Mouse (Mus musculus) kidney, adult 9 months (tissue): ENCODE results near the gene Srsf2.
A peak's percentile ranks its signal among the peaks of the same experiment; 100 is the strongest.
"Not testable (repeated sequence)": the region's sequence is repeated elsewhere in the genome, so short reads cannot be mapped to it uniquely, and the experiment has no call there.

ENCODE experiments used
- DNase-seq: peaks from one replicate; pipeline ENCODE4 v3.0.0; 2022

Srsf2 gene

DNA sequence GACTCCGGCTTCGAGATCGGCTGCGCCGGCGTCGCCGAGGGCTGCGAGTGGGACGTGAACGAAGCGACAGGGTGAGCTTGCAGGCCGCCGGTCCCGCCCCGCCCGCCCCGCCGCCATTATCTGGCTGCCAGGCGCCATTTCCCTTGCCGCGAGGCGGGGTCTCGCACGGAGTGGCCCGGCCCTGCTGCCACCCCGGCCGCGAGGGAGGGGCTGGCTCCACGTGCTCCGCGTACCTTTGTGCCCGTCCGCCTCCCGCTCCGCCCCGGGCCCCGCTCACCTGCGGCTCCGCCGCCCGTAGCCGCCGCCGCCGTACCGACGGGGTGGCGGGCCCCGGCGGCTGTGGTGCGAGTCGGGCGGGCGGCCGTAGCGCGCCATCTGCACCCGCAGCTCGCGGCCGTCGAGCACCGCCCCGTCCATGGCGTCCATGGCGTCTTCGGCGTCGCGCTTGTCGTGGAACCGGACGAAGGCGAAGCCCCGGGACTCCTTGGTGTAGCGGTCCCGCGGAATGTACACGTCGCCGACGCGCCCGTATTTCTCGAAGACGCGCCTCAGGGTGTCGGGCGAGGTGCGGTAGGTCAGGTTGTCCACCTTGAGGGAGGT is 503 bp downstream of the Srsf2 start, which contains the start of gene Mfsd11:
TSS of gene Mfsd11 (plus strand) at position 150 of the 600 bp plus-strand sequence.
- peak; percentile 80 for DNase-seq

DNA sequence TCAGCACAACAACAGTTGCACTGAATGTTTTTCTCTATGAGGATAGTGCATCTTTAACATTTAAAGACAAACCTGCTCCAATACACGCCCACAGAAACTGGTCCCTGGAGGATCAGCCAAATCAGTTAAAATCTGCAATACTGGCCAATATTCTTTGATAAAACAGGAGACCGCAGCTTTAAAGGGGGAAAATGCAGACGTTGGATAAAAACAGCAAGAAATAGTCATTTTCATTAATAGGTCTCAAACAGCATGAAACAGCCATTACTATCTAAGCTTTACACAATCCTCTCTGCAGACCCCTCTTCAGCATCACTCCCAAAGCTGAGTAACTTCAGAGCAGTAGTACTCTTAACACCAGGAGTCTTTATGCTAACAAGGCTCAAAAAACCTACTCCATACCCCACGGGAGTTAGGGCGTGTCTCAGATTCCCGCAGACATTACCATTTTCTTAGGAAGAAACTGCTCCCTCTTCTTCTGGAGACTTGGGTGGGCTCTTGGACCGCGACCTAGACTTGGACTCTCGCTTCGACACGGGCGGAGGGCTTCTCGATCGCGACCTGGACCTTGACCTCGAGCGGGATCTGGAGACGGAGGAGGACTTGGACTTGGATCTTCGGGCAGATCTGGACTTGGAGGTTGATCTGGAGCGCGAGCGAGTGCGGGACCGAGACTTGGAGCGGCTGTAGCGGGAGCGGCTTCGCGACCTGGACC is 1.2 kb downstream of the Srsf2 start:
- DNase-seq, result peak; percentile 79

DNA sequence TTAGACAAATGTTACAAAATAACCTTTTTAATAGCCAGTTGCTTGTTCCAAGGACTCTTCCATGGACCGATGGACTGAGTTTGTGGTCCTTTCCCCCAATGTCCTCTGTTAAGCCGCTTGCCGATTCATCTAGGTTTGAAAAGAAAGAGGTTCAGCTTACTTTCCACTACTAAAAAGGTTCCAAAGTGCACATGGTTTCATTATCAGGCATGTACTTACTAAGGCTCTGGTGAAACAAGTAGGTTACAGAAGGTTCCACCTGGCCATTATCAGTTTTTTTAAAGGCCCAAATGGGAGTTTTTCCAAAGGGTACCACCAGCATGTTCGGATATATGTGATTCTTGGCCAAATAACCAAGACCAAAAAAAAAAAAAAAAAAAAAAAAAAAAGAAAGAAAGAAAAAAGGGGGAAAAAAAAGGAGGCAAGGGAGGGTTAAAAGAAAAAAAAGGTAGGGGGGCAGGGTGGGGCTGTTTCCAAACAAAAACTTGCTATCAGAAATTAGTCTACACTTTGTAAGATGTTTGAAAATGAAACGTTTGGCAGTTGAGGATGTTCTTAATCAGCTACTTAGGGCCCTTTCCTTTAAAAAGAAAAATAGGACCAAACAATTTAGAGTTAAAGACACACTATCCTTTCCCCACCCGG is 1.9 kb downstream of the Srsf2 start:
- DNase-seq, result no peak

DNA sequence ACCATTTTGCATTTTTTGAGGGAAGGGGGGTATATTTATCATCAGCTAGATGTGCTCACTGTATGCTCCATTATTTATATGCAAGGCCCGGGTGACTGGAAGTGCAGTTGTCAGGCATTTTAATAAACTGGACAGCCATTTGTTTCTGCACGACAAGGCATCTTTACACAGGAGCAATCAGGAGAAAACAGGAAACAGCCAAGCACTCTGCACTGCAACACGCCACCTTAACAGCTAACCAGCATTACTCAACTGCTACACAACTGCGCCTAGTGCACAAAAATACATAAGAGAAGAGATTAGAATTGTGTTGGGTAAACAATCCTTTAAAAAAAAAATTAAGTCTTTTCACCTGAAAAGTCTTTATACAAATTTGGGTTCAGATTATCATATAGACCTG is 2.8 kb downstream of the Srsf2 start:
- no peak for DNase-seq

DNA sequence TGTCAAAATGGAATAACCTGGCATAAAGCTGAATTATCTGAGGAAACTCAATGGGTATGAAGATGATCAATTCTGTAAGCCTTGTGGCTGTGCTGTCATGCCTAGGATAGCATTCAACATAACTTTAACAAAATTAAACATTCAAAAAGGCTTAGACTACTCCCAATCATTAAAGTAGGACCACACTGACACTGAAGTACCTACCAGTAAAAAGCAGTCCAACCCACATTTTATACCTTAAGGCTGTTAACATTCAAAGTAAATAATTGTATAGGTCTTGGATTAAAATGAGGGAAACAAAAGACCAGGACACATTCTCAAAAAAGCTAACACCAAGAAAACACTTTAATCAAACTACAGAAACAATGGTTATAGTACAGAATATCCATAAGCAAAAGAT is 3.3 kb downstream of the Srsf2 start:
- DNase-seq, result no peak

DNA sequence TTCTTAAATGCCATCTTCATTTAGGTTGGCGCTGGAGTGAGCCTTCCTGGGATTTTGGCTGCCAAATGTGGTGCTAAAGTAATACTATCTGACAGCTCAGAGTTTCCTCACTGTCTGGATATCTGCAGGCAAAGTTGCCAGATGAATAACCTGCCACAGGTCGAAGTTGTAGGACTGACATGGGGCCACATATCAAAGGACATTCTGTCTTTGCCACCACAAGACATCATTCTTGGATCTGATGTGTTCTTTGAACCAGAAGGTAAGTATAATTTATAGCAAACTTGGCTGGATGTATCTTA is 4.1 kb downstream of the Srsf2 start:
- not testable (repeated sequence) for DNase-seq

DNA sequence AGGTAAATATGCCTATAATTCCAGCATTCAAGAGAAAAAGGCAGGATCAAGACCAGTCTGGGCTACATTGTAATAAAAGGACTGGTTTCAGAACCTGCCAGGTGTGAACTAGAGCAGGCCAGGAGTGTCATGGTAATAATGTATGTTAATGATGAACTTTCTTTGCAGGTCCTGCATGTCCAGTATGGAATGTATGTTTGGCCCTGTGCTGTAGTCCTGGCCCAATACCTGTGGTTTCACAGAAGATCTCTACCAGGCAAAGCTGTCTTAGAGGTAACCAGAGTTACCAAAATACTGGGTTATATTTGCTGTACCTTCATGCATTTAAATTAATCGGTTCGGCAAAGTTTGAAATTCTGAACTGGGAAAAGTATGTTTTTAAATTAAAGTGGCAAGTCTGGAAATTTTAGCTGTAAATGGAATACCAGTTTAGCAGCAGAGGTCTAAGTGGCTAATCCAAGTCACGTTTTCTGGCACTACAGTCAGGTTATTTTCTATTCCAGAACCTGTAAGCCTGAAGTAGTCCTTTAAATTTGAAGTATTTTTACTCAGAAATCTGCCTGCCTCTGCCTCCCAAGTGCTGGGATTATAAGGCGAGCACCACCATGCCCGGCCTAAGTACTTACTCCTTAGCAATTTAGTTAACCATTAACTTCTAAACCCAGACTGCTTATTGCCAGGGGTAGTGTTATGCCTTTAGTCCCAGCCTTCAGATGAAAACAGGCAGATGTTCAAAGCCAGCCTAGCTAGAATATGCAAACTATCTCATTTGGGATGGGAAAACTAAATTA is 4.6 kb downstream of the Srsf2 start:
- DNase-seq, result peak; percentile 51

DNA sequence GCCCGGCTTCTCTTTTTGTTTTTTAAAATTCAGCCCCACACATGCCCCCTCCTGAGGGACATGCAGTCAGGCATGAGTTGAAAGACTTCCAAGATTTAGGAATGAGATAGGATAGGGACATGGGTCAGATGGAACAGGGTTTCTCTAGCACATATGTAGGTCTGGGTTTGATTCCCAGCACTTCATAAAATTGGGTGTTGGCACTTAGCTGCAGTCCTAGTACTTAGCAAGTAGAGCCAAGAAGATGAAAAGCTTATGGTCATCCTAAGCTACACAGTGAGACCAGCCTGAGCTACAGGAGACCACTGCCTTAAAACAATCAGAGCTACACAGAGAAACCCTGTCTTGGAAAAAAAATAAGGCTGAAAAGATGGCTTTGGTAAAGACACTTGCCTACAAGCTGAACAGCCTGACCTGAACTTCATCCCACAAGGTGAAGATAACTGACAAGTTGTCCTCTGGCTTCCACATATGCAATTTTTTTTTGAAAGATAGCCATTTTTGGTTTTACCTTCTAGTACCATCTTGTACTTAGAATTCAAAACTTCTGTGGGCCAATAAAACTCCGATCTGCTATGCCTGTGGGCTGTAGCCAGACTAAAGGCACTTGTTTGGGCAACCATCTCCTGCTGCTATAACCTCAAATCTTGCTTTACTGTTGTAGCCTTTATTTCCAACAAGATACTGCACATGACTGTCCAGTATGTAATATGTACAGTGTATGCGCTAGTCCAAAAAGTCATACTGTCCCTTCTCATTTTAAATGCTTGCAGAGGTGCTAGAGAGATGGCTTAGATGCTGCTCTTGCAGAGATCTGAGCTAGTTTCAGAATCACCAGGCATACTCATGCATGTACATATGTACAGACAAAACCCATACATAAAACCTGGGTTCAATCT is 5.5 kb downstream of the Srsf2 start:
- DNase-seq, result no peak

DNA sequence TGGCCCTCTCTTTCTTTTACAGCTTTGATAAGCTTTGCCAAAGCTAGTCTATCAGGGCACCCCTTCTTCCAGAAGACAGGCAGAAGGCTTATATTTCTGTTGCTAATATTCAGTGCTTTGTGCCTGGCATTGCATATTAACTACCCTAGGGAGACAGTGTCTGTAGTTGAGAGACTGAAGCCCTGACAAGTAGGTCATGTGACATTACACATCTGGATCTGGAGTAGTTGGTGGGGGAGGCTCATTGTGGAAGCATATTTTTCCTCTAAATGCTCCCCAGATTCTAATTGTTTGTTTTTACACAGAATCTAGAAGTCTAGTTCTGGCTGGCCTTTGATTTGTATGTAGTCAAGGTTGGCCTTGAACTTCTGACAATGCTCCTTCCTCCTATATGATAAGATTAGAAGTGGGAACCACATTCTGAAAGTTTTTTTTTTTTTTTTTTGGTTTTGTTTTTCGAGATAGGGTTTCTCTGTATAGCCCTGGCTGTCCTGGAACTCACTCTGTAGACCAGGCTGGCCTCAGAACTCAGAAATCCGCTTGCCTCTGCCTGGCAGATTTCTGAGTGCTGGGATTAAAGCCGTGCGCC is 6.2 kb downstream of the Srsf2 start:
- no peak for DNase-seq

DNA sequence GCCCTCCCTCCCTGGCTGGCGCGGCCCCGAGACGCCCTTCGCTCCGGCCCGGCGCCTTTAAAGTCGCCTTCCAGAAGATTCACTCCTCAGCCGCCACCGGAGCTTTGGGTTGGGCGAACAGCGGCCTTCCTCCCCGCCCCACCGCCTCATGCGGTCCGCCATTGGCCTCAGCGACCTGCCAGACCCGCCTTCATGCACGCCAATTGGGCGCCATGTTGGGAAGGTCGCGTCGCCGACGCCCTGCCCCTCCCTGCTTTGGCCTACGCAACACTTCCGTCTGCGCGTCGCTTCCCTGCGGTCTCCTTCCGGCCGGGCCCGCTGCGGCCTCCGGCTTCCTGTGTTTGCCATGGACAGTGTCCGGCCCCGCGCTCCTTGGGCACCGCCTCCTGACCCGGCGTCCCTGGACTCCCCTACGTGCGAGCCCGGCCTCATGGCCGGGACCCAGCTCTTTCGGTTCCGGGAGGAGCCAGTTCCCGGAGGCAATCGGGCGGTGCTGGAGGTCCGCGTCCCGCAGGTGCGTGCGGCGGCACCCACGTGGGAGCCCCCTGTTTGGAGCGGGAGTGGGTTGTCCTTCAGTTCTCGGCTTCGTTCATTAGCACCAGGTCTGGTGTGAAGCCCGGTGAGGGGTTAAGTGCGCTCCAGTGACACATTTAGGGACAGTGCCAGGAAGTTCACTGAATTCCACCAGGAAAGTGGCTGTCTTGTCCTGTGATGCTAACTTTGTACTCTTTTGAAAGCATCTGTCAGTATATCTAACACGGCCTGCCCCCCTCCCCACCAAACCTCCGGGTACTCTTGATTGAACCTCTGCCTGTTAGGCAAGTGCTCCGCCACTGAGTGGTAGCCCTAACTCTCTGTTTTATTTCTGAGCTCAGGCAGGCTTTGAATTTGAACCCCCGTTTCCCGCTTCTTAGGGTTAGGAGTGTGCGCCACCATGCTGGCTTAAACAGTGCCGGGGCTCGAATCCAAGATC is 9.3 kb downstream of the Srsf2 start, which contains the start of the genes Mettl23 and Jmjd6:
TSS of gene Mettl23 (plus strand) at position 18 of the 973 bp plus-strand sequence.
TSS of gene Jmjd6 (minus strand) at position 189 of the 973 bp plus-strand sequence.
- peak; percentile 99 for DNase-seq

DNA sequence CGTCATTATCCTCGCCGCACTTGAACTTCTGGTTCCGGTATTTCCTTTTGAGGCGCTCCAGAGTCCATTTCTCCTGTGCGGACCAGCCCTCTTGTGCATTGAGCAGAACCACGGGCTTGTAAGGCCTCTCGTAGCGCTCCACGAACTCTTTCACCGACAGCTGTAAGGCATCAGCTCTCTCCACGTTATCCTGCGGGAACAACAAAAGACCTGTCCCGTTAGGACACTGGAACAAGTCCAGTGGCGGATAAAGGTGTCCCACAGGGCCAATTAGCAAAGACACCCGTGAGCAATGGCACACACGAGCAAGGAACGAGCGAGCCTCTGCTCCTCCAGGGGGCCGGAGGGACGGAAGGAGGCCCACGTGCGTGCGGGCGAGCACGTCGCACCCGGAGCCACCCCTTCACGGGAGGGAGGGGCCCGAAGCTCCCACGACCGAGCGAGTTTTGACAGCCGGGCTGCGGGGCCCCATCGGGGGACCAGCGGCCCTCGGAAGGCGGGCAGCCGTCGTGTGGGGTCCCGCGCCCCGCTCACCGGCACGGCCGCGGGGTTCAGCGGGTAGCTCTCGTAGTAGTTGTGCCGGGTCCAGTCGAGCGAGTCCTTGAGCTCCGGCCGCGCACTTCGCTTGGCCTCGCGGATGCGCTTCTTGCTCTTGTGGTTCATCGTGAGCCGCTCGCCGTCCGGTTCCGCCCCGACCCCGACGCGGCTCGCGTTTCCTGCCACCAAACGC is 10.2 kb downstream of the Srsf2 start:
- peak; percentile 64 for DNase-seq

DNA sequence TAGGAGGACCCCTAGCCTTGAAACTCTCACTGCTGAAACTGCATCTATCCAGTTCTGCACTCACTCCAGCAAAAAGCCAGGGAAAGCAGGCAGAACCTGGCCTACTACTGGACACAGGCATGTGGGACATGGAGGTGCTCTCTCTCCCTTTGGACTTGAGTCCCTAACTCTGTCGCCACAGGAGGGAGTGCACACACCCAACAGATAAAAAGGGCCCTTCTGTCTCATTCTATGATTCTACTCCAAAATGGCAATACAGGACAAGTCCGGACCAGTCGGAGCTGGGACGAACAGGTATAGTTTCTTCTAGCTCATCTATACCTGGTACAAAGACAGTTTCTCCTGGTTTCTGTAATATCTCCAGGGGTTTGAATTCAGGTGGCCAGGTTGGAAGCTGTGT is 12.1 kb downstream of the Srsf2 start:
- DNase-seq, result no peak

DNA sequence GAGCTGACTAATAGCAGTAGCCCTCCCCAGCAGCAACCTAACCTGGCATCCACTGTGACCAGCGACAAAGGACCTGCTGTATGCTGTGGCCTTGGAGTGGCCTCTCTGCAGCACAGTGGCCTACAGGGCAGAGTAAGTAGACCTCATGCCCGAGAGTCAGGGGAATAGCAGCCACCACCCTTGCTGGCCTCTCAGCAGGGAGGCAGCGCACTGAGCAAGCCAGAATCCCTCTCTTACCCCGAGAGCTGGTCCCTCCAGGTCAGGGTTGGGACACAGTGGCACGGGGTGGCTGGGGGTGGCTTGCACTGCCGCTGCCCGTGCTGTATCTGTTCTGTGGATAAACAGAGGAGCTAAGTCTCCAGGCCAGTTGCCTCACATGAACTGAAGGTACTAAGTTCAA is 13.3 kb downstream of the Srsf2 start:
- DNase-seq, result no peak

DNA sequence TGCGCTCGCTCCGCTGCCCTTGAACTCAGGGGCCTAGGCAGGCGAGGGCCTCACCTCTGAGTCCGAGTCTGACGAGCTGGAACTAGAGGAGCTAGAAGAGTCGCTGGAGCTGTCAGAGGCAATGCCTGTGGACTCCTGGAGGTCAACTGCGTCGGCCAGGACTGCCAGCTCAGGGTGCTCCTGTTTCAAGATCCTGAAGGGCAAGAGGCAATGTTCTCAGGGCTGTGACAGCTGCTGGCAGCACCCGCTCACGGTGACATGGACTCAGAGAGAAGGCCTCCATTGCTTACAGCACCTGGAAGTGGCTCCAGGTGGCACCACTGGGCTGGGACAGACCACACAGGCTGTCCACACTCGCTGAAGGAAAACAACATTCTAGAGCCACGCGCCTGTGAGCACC is 14.0 kb downstream of the Srsf2 start:
- DNase-seq, result no peak

DNA sequence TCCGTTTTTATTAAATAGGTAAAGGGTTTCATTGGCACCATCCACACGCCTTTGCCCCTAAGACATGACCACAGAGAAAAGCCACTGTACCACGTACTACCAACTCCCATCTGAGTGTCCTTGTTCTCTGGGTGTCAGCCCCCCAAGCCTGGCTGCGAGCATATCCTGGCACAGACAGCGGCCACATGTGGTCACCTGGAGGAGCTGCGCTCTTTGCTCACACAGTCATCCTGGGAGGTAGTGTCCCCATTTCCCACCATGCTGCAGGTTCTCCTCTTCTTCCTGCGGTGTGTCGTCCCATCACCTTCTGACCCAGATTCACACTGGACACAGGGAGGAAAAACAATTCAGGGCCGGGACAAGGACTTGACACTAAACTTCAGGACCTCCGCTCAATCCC is 15.5 kb downstream of the Srsf2 start:
- DNase-seq, result no peak

DNA sequence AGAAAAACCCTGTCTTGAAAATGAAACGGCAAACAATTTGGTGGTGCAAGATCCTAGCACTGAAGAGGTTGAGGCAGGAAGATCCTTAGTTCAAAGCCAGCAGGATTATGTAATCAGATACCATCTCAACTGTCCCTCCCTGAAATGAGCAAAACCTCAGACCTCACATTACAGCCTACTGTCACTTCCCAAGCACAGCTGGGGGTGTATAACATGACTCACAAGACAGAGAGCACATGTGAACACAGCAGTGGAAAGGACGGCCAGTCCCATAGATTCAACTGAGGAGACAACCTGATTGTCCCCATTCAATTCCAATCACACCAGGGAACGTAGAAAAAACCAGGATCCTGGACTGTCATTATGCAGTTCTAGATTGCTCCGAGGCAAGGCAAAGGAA is 16.6 kb downstream of the Srsf2 start:
- no peak for DNase-seq

DNA sequence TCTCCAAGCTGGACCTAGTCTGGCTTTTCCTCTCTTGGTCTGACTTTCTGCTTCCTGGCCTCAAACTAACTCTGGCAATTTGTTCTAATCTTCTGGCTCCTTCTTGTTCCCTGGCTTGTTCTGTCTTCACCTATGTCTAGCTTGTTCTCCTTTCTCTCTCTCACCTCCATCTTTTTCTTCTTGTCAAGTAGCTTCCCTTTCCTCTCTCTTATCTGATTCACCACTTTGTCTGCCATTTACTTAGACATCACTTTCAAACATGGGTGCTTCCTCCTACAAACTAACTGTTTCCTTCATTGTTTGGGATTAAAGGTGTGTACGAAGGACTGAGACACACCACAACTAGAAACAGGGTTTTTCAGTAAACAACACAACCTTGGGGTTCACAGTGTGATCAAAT is 17.9 kb downstream of the Srsf2 start:
- no peak for DNase-seq

DNA sequence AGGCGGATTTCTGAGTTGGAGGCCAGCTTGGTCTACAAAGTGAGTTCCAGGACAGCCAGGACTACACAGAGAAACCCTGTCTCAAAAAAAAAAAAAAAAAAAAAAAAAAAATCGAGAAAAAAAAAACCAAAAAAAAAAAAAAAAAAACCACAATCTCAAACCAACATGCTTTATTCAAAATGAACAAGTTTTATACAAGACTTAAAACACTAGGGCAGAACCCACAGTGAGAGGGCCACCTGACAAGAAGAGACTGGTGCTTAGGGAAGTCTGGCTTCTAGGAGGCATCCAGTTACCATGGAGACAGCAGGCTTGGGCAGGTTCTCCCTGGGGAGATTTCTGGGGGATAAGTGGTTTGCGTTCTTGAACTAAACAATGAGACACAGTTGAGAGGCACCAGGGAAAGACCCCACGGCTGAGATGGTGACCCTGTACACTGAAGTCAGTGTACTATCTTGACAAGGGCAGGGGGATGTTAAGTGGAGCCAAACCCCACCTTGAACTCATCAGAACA is 20.7 kb downstream of the Srsf2 start:
- DNase-seq, result no peak

DNA sequence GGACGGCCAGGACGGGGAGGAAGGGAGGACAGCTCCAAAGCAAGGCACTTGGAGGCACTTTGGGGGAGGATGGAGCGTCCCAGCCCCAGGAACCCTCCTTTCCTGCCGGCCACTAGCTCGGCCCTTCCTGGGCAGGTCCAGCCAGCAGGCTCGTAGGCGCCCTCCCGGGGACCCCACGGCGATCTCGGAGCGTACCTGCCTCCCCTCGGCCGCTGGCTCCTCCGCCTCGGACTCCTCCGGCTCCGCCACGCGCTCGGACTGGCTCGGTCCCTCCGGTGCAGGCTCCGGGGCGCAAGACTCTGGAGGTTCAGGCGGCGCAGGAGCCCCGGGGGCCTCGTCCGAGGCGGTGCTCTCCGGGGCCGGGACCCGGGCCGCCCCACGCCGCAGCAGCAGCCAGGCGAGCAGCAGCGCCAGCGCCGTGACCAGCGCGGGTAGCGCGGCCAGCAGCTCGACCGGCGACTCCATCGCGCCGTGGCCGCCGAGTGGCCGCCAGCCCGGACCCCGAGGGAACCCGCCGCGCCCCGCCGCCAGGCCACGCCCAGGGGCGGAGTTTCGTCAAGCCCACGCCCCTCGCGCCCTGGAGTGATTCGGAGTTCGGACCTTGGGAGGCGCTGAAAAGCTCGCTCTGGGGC is 25.2 kb downstream of the Srsf2 start, which contains the start of gene Mxra7:
TSS of gene Mxra7 (minus strand) at position 513 of the 632 bp plus-strand sequence.
- DNase-seq, result peak; percentile 77
